Mouse (Mus musculus): Measurements from ENCODE around the gene Samhd1. TPM values are rescaled to one million over a fixed set of nuclear protein-coding genes. Genes with fewer than 3 reads are reported as not detected.

Samhd1 gene
- total and polyA plus RNA-seq, 2 experiments = 12.0 to 26.9 TPM

GRCm38 (mm10) chr2:157076585-157076984 is 58.5 kb downstream of the Samhd1 start:
- H3K79me2 ChIP-seq (ENCODE audit: control insufficient read depth, insufficient read depth, low read length) = peaks cover 4% of the 10 kb centered on the region; the same call in 1 of the 2 replicates
- no peaks in the 10 kb centered on the region for H3K36me3 ChIP-seq (ENCODE audit: control insufficient read depth, insufficient read depth, low read length)
- H3K27ac ChIP-seq (replicated peaks; ENCODE audit: insufficient read depth, low read depth, low read length) = no peak overlapping the region
- H3K27me3 ChIP-seq (ENCODE audit: control insufficient read depth, insufficient read depth, low read length) = peaks cover 10% of the 10 kb centered on the region
- no peak for TF ChIP-seq POLR2A (IDR thresholded peaks at IDR 0.05; ENCODE audit: extremely low read depth, insufficient read depth, low read length)
- TF ChIP-seq CTCF (IDR thresholded peaks at IDR 0.05; ENCODE audit: low read depth, low read length) = no peak
- H3K4me3 ChIP-seq (ENCODE audit: insufficient read depth, low read depth, low read length) = no peak overlapping the region
- 72% methylated on average over 7 of the region's 7 CpGs for WGBS
- H3K4me1 ChIP-seq (ENCODE audit: control insufficient read depth, insufficient read depth, low read length) = peaks cover 12% of the 10 kb centered on the region
- no peak for DNase-seq (ENCODE audit: extremely low read depth, low read depth, low spot score)
- no peak overlapping the region for H3K9ac ChIP-seq (ENCODE audit: low read depth, low read length)

DNA sequence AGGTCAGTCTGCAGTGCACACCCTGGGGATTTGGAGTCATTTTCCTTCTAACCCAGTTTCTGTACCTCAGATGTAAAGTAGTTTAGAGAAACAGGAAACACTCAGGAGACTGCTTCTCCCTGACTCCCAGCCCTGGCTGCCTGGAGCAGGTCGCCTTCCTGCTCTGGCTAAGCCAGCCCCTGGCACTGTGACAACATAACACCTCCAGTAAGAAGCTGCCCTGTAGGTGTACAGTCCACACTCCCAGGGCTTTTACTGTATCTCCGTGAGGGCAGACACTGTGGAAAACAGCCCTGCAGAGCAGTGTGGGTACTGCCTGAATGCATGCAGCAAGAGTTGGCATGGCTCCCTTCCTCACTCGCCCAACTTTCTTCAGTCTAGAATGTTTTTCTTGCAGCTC is 59.4 kb downstream of the Samhd1 start:
- TF ChIP-seq POLR2A (IDR thresholded peaks at IDR 0.05; ENCODE audit: extremely low read depth, insufficient read depth, low read length) (no peak), CTCF (IDR thresholded peaks at IDR 0.05; ENCODE audit: low read depth, low read length) (no peak)
- no peak for DNase-seq (ENCODE audit: extremely low read depth, low read depth, low spot score)
- Histone ChIP-seq H3K79me2 (ENCODE audit: control insufficient read depth, insufficient read depth, low read length) (peaks cover 4% of the 10 kb centered on the region; the same call in 1 of the 2 replicates), H3K27me3 (ENCODE audit: control insufficient read depth, insufficient read depth, low read length) (peaks cover 10% of the 10 kb centered on the region), H3K27ac (replicated peaks; ENCODE audit: insufficient read depth, low read depth, low read length) (no peak overlapping the region), H3K9ac (ENCODE audit: low read depth, low read length) (no peak overlapping the region), H3K4me3 (ENCODE audit: insufficient read depth, low read depth, low read length) (no peak overlapping the region), H3K36me3 (ENCODE audit: control insufficient read depth, insufficient read depth, low read length) (no peaks in the 10 kb centered on the region), H3K4me1 (ENCODE audit: control insufficient read depth, insufficient read depth, low read length) (peaks cover 12% of the 10 kb centered on the region)
- WGBS = 42% methylated on average over 3 of the region's 3 CpGs

- WGBS = 77% methylated on average over 3 of the region's 3 CpGs
- no peak for DNase-seq (ENCODE audit: extremely low read depth, low read depth, low spot score)
- TF ChIP-seq CTCF (IDR thresholded peaks at IDR 0.05; ENCODE audit: low read depth, low read length) = no peak
- no peak for TF ChIP-seq POLR2A (IDR thresholded peaks at IDR 0.05; ENCODE audit: extremely low read depth, insufficient read depth, low read length)
- Histone ChIP-seq H3K9ac (ENCODE audit: low read depth, low read length) (no peak overlapping the region), H3K27me3 (ENCODE audit: control insufficient read depth, insufficient read depth, low read length) (peaks cover 10% of the 10 kb centered on the region), H3K36me3 (ENCODE audit: control insufficient read depth, insufficient read depth, low read length) (no peaks in the 10 kb centered on the region), H3K79me2 (ENCODE audit: control insufficient read depth, insufficient read depth, low read length) (peaks cover 4% of the 10 kb centered on the region; the same call in 1 of the 2 replicates), H3K4me1 (ENCODE audit: control insufficient read depth, insufficient read depth, low read length) (peaks cover 12% of the 10 kb centered on the region), H3K4me3 (ENCODE audit: insufficient read depth, low read depth, low read length) (no peak overlapping the region), H3K27ac (replicated peaks; ENCODE audit: insufficient read depth, low read depth, low read length) (no peak overlapping the region)
Measured at GRCm38 (mm10) chr2:157075226-157075625, 59.8 kb downstream of the Samhd1 start.

DNA sequence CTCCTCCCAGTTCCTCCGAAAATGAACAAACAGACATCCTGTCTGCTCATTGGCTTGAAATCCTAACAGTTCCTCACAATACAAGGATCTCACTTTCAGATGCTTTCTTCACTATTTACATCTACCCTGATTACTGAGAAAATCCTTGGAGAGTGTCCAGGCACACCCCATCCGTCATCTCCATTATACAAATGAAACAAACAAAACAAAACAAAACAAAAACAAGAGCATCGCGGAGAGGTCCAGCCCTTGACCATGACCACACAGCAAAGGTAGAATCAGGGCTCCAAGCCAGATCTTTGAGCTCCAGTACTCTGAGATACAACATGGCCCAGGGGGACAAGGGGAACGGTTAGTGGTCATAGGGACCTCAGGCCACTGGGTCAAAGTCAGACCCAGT is 60.3 kb downstream of the Samhd1 start:
- Histone ChIP-seq H3K4me3 (ENCODE audit: insufficient read depth, low read depth, low read length) (no peak overlapping the region), H3K79me2 (ENCODE audit: control insufficient read depth, insufficient read depth, low read length) (peaks cover 4% of the 10 kb centered on the region; the same call in 1 of the 2 replicates), H3K27me3 (ENCODE audit: control insufficient read depth, insufficient read depth, low read length) (peaks cover 10% of the 10 kb centered on the region), H3K36me3 (ENCODE audit: control insufficient read depth, insufficient read depth, low read length) (no peaks in the 10 kb centered on the region), H3K27ac (replicated peaks; ENCODE audit: insufficient read depth, low read depth, low read length) (no peak overlapping the region), H3K9ac (ENCODE audit: low read depth, low read length) (no peak overlapping the region), H3K4me1 (ENCODE audit: control insufficient read depth, insufficient read depth, low read length) (peaks cover 15% of the 10 kb centered on the region)
- no peak for DNase-seq (ENCODE audit: extremely low read depth, low read depth, low spot score)
- WGBS = 66% methylated on average over 5 of the region's 5 CpGs
- no peak for TF ChIP-seq CTCF (IDR thresholded peaks at IDR 0.05; ENCODE audit: low read depth, low read length)
- no peak for TF ChIP-seq POLR2A (IDR thresholded peaks at IDR 0.05; ENCODE audit: extremely low read depth, insufficient read depth, low read length)

DNA sequence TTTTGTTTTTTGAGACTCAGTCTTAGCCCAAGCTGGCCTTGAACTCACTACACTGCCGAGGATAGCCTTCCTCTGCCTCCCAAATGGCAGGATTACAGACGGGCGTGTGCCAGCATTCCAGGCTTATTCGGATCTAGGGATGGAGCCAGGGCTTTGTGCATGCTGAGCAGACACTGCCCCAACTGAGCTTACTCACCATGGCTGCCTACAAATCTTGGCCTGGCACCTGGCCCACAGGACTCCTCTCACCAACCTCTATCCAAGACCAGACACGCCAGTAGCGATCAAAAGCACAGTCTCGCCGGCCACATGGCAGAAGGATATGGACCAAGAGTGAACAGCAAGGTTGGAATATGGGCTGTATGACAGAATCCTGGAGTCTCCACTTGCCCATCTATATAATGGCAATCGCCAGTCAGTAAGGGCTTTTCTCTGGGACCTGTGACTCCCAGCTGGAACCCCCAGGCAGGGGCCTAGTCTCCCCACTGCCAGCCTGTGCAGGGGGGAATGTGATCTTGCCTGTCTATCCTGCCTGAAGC is 60.8 kb downstream of the Samhd1 start:
- DNase-seq (ENCODE audit: extremely low read depth, low read depth, low spot score) = no peak
- Histone ChIP-seq H3K36me3 (ENCODE audit: control insufficient read depth, insufficient read depth, low read length) (no peaks in the 10 kb centered on the region), H3K9ac (ENCODE audit: low read depth, low read length) (no peak overlapping the region), H3K4me1 (ENCODE audit: control insufficient read depth, insufficient read depth, low read length) (peaks cover 18% of the 10 kb centered on the region), H3K4me3 (ENCODE audit: insufficient read depth, low read depth, low read length) (no peak overlapping the region), H3K27me3 (ENCODE audit: control insufficient read depth, insufficient read depth, low read length) (peaks cover 8% of the 10 kb centered on the region), H3K27ac (replicated peaks; ENCODE audit: insufficient read depth, low read depth, low read length) (no peak overlapping the region), H3K79me2 (ENCODE audit: control insufficient read depth, insufficient read depth, low read length) (peaks cover 4% of the 10 kb centered on the region; the same call in 1 of the 2 replicates)
- WGBS = 79% methylated on average over 9 of the region's 9 CpGs
- TF ChIP-seq CTCF (IDR thresholded peaks at IDR 0.05; ENCODE audit: low read depth, low read length) = no peak
- TF ChIP-seq POLR2A (IDR thresholded peaks at IDR 0.05; ENCODE audit: extremely low read depth, insufficient read depth, low read length) = no peak

GRCm38 (mm10) chr2:157073378-157074052 is 61.5 kb downstream of the Samhd1 start:
- no peak for TF ChIP-seq CTCF (IDR thresholded peaks at IDR 0.05; ENCODE audit: low read depth, low read length)
- TF ChIP-seq POLR2A (IDR thresholded peaks at IDR 0.05; ENCODE audit: extremely low read depth, insufficient read depth, low read length) = no peak

More at GRCm38 (mm10) chr2:157073378-157074052, 61.5 kb downstream of the Samhd1 start:
- peaks cover 21% of the 10 kb centered on the region for H3K4me1 ChIP-seq (ENCODE audit: control insufficient read depth, insufficient read depth, low read length)
- WGBS = 79% methylated on average over 9 of the region's 9 CpGs
- H3K9ac ChIP-seq (ENCODE audit: low read depth, low read length) = no peak overlapping the region
- no peak overlapping the region for H3K4me3 ChIP-seq (ENCODE audit: insufficient read depth, low read depth, low read length)
- H3K27ac ChIP-seq (replicated peaks; ENCODE audit: insufficient read depth, low read depth, low read length) = no peak overlapping the region
- H3K36me3 ChIP-seq (ENCODE audit: control insufficient read depth, insufficient read depth, low read length) = no peaks in the 10 kb centered on the region
- H3K79me2 ChIP-seq (ENCODE audit: control insufficient read depth, insufficient read depth, low read length) = peaks cover 4% of the 10 kb centered on the region; the same call in 1 of the 2 replicates
- DNase-seq (ENCODE audit: extremely low read depth, low read depth, low spot score) = no peak
- H3K27me3 ChIP-seq (ENCODE audit: control insufficient read depth, insufficient read depth, low read length) = peaks cover 5% of the 10 kb centered on the region; the same call in 1 of the 2 replicates
